Mouse (Mus musculus) CH12.LX (cell line): ENCODE results near the gene Prss16. TPM values are rescaled to one million over a fixed set of nuclear protein-coding genes. Genes with fewer than 3 reads are reported as not detected.

Source experiments
- DNase-seq: peaks from one replicate; pipeline ENCODE4 v3.0.0-alpha.2; 2013; ENCODE audit errors: extremely low read depth
- H3K27ac ChIP-seq: 2 replicates; pipeline ENCODE4 v1.5.1; 2012; ENCODE audit warnings: low read depth, mild to moderate bottlenecking, control low read depth, moderate library complexity; ENCODE audit not compliant: insufficient read depth
- H3K27me3 ChIP-seq: replicated peaks from 2 replicates; pipeline ENCODE3; 2012; ENCODE audit warnings: inconsistent platforms
- H3K36me3 ChIP-seq, 2 experiments: replicated peaks in 1 of 2; 2 replicates each; pipeline versions ENCODE3 to v1.6.1; 2012; ENCODE audit warnings: inconsistent platforms in 1 of 2, low read length in 1 of 2, mild to moderate bottlenecking in 1 of 2, mixed read lengths in 1 of 2, moderate library complexity in 1 of 2; ENCODE audit not compliant: control insufficient read depth in 1 of 2, insufficient read depth in 1 of 2
- H3K4me1 ChIP-seq, 2 experiments: 2 replicates each; pipeline ENCODE4 v1.6.1; 2012; ENCODE audit warnings: inconsistent platforms in 1 of 2, moderate library complexity in 1 of 2; ENCODE audit not compliant: insufficient read depth in 2 of 2, control insufficient read depth in 1 of 2
- H3K4me2 ChIP-seq: 2 replicates; pipeline ENCODE4 v1.6.1; 2012; ENCODE audit warnings: low read depth, mild to moderate bottlenecking, control low read depth; ENCODE audit not compliant: poor library complexity, insufficient read depth, severe bottlenecking
- H3K4me3 ChIP-seq, 3 experiments: fragments of 150-350 bp in 1 of 3; sonication (generic) in 1 of 3; replicated peaks in 1 of 3; 2 replicates each; pipeline versions ENCODE3 to v1.5.1; 2011 to 2012; ENCODE audit warnings: low read depth in 2 of 3, low read length in 2 of 3, mild to moderate bottlenecking in 2 of 3, moderate library complexity in 2 of 3, control low read depth in 1 of 3, improper control_type of control experiment in 1 of 3, inconsistent platforms in 1 of 3, mixed read lengths in 1 of 3; ENCODE audit not compliant: poor library complexity in 1 of 3
- H3K79me2 ChIP-seq: replicated peaks from 2 replicates; pipeline ENCODE4 v1.6.1; 2012; ENCODE audit warnings: mild to moderate bottlenecking, moderate library complexity; ENCODE audit not compliant: control insufficient read depth, poor library complexity, insufficient read depth, severe bottlenecking; ENCODE audit errors: extremely low read depth
- H3K9ac ChIP-seq: 2 replicates; pipeline ENCODE4 v1.6.1; 2012; ENCODE audit warnings: low read depth, mild to moderate bottlenecking, control low read depth, moderate library complexity; ENCODE audit not compliant: insufficient read depth
- H3K9me3 ChIP-seq: replicated peaks from 2 replicates; pipeline ENCODE3; 2012; ENCODE audit warnings: low read length, inconsistent platforms, mixed read lengths
- CHD2 ChIP-seq: IDR thresholded peaks from 2 replicates; pipeline ENCODE4 v1.6.1; 2011; ENCODE audit warnings: low read length, improper control_type of control experiment
- E2F4 ChIP-seq: IDR thresholded peaks from 2 replicates; pipeline ENCODE4 v1.6.1; 2011; ENCODE audit warnings: low read depth, low read length, improper control_type of control experiment; ENCODE audit not compliant: insufficient replicate concordance
- ELF1 ChIP-seq: IDR thresholded peaks from 2 replicates; pipeline ENCODE4 v1.6.1; 2014; ENCODE audit warnings: low read depth, mild to moderate bottlenecking, inconsistent platforms, low read length, improper control_type of control experiment
- EP300 ChIP-seq: IDR thresholded peaks from 2 replicates; pipeline ENCODE4 v1.6.1; 2011; ENCODE audit warnings: low read length, improper control_type of control experiment
- GABPA ChIP-seq: IDR thresholded peaks from 2 replicates; pipeline ENCODE4 v1.6.1; 2012; ENCODE audit warnings: low read depth, low read length, improper control_type of control experiment, inconsistent platforms; ENCODE audit not compliant: insufficient replicate concordance
- HCFC1 ChIP-seq: IDR thresholded peaks from 2 replicates; pipeline ENCODE4 v1.6.1; 2012; ENCODE audit warnings: low read depth, mild to moderate bottlenecking, inconsistent platforms, low read length, improper control_type of control experiment
- JUND ChIP-seq: conservative IDR thresholded peaks from 2 replicates; pipeline ENCODE4 v1.6.1; 2011; ENCODE audit warnings: low read depth, low read length, improper control_type of control experiment
- KAT2A ChIP-seq: IDR thresholded peaks from 2 replicates; pipeline ENCODE4 v1.6.1; 2012; ENCODE audit warnings: low read length, improper control_type of control experiment, inconsistent platforms; ENCODE audit not compliant: insufficient replicate concordance
- MAFK ChIP-seq: IDR thresholded peaks from 2 replicates; pipeline ENCODE4 v1.6.1; 2011; ENCODE audit warnings: low read length, improper control_type of control experiment; ENCODE audit not compliant: insufficient replicate concordance
- MAX ChIP-seq: IDR thresholded peaks from 2 replicates; pipeline ENCODE4 v1.6.1; 2011; ENCODE audit warnings: low read length, improper control_type of control experiment
- MAZ ChIP-seq: IDR thresholded peaks from 2 replicates; pipeline ENCODE4 v1.6.1; 2012; ENCODE audit warnings: low read depth, mild to moderate bottlenecking, inconsistent platforms, low read length, improper control_type of control experiment, moderate library complexity
- MEF2A ChIP-seq: IDR thresholded peaks from 2 replicates; pipeline ENCODE4 v1.6.1; 2014; ENCODE audit warnings: low read depth, mild to moderate bottlenecking, inconsistent platforms, low read length, improper control_type of control experiment, borderline replicate concordance
- MXI1 ChIP-seq: IDR thresholded peaks from 2 replicates; pipeline ENCODE4 v1.6.1; 2011; ENCODE audit warnings: mild to moderate bottlenecking, low read depth, low read length, improper control_type of control experiment
- MYC ChIP-seq: IDR thresholded peaks from 2 replicates; pipeline ENCODE4 v1.6.1; 2011; ENCODE audit warnings: low read depth, mild to moderate bottlenecking, improper control_type of control experiment, low read length
- NELFE ChIP-seq: IDR thresholded peaks from 2 replicates; pipeline ENCODE4 v1.6.1; 2011; ENCODE audit warnings: low read depth, low read length, improper control_type of control experiment
- NRF1 ChIP-seq: IDR thresholded peaks from 2 replicates; pipeline ENCODE4 v1.6.1; 2014; ENCODE audit warnings: low read depth, mild to moderate bottlenecking, inconsistent platforms, low read length, improper control_type of control experiment, moderate library complexity
- PAX5 ChIP-seq: IDR thresholded peaks from 2 replicates; pipeline ENCODE4 v1.6.1; 2012; ENCODE audit warnings: low read length, inconsistent platforms, mixed read lengths
- POLR2A ChIP-seq: IDR thresholded peaks from 2 replicates; pipeline ENCODE4 v1.6.1; 2011; ENCODE audit warnings: low read depth, mild to moderate bottlenecking, improper control_type of control experiment, low read length
- POLR2AphosphoS2 ChIP-seq: IDR thresholded peaks from 2 replicates; pipeline ENCODE4 v1.6.1; 2011; ENCODE audit warnings: low read depth, low read length, improper control_type of control experiment
- RAD21 ChIP-seq: IDR thresholded peaks from 2 replicates; pipeline ENCODE4 v1.6.1; 2011; ENCODE audit warnings: low read depth, mild to moderate bottlenecking, low read length, improper control_type of control experiment, moderate library complexity
- SIN3A ChIP-seq: IDR thresholded peaks from 2 replicates; pipeline ENCODE4 v1.6.1; 2012; ENCODE audit warnings: low read length, improper control_type of control experiment, inconsistent platforms
- SMC3 ChIP-seq: IDR thresholded peaks from 2 replicates; pipeline ENCODE4 v1.6.1; 2011; ENCODE audit warnings: low read depth, low read length, improper control_type of control experiment
- TBP ChIP-seq: conservative IDR thresholded peaks from 2 replicates; pipeline ENCODE4 v1.6.1; 2011; ENCODE audit warnings: low read depth, low read length, improper control_type of control experiment
- TCF12 ChIP-seq: IDR thresholded peaks from 2 replicates; pipeline ENCODE4 v1.6.1; 2014; ENCODE audit warnings: low read depth, mild to moderate bottlenecking, inconsistent platforms, low read length, improper control_type of control experiment
- UBTF ChIP-seq: IDR thresholded peaks from 2 replicates; pipeline ENCODE4 v1.6.1; 2012; ENCODE audit warnings: low read depth, mild to moderate bottlenecking, inconsistent platforms, low read length, improper control_type of control experiment, moderate library complexity
- USF1 ChIP-seq: IDR thresholded peaks from 2 replicates; pipeline ENCODE4 v1.6.1; 2014; ENCODE audit warnings: low read depth, mild to moderate bottlenecking, inconsistent platforms, low read length, improper control_type of control experiment
- ZC3H11A ChIP-seq: IDR thresholded peaks from 2 replicates; pipeline ENCODE4 v1.6.1; 2012; ENCODE audit warnings: low read depth, mild to moderate bottlenecking, inconsistent platforms, low read length, improper control_type of control experiment
- ZKSCAN1 ChIP-seq: IDR thresholded peaks from 2 replicates; pipeline ENCODE4 v1.6.1; 2012; ENCODE audit warnings: low read depth, inconsistent platforms, low read length, improper control_type of control experiment, borderline replicate concordance
- ZNF384 ChIP-seq: IDR thresholded peaks from 2 replicates; pipeline ENCODE4 v1.6.1; 2012; ENCODE audit warnings: low read depth, low read length, improper control_type of control experiment, inconsistent platforms
- dilution Hi-C: fragments of 300-500 bp; cut with MboI; formaldehyde crosslinking; loops from 2 replicates; pipeline ENCODE4 v1.14.3; 2020; ENCODE audit warnings: low sequenced_read_pairs; ENCODE audit not compliant: extremely low pct_unique_long_range_greater_than_20kb, extremely low pct_ligation_motif_present
- in situ Hi-C: fragments of 300-500 bp; cut with MboI; formaldehyde crosslinking; loops from 3 replicates; pipeline ENCODE4 v1.14.3; 2019; ENCODE audit warnings: low sequenced_read_pairs, low pct_ligation_motif_present, low pct_unique_long_range_greater_than_20kb, mixed read lengths
- polyA plus RNA-seq: library from polyadenylated mRNA; unstranded; fragments of >175 nt; gene quantifications from 2 replicates; pipeline ENCODE4 v1.2.1, GENCODE M21; 2012; ENCODE audit warnings: low read depth; ENCODE audit not compliant: insufficient read length
- total RNA-seq, 2 experiments: library from RNA; depleted of rRNA; stranded (reverse); fragments of 300-350 nt in 1 of 2; fragments of >200 nt in 1 of 2; gene quantifications; 2 replicates each; pipeline ENCODE4 v1.2.3; 2012 to 2014

Gene Prss16
- total and polyA plus RNA-seq, 3 experiments, result 0.36 to 1.4 (median 0.47) TPM

DNA sequence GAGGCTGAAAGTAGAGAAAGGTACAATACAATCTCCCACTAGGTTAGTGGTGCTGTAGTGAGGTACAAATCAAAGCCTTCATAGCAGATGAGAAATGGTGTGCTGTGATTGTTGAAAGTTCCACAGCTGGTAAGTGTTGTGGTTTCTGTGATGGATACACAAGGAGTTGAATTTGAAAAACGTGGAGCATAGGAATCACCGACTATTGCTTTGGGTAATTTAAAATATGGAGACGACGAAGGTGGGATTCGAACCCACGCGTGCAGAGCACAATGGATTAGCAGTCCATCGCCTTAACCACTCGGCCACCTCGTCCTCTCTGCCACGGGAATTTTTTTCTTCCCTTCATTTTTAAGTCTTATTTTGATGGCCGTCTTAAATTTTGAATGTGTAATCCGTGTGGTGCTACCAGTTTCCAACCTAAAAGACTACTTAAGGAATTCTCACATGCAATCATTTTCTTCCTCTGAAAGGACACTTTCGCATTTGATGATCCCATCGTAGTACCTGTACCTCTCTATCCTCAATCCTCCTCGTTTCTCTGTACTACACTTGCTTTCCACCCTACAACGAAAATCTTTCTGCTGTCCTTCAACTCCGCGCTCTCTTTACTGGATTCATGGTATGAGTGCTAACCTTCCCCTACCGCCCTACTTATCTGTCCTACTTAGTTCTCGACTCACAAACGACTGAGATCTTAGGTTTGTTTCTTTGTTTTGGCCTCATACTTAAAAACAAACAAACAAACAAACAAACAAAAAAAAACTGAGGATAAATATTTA, 15.4 kb downstream of the Prss16 start:
- Histone ChIP-seq H3K9ac (no peak overlapping the region), H3K4me2 (peak overlapping the region; percentile 90), H3K79me2 (no peaks in the 10 kb centered on the region), H3K9me3 (peaks cover 8% of the 10 kb centered on the region), H3K4me3 (peak overlapping the region; percentile 23 to 56 (median 47)), H3K36me3 (no peaks in the 10 kb centered on the region), H3K27ac (no peak overlapping the region), H3K27me3 (peaks cover 20% of the 10 kb centered on the region), H3K4me1 (peaks cover 3 to 9% of the 10 kb centered on the region in 2 experiments)
- peak; percentile 84 for DNase-seq
- in situ Hi-C loops, result no loop called here
- TF ChIP-seq SMC3, result no peak
- TF ChIP-seq EP300, result no peak
- TF ChIP-seq KAT2A, result 0 out of 2 replicates have a peak, but pooled peaks have one; percentile 23
- no peak for TF ChIP-seq NELFE
- no peak for TF ChIP-seq TCF12
- TF ChIP-seq NRF1, result peak; percentile 54; the same call in 1 of the 2 replicates
- TF ChIP-seq ELF1, result peak; percentile 93
- TF ChIP-seq MEF2A, result no peak
- TF ChIP-seq USF1, result no peak
- TF ChIP-seq ZC3H11A, result no peak
- TF ChIP-seq MAFK, result peak; percentile 96
- TF ChIP-seq GABPA, result no peak
- TF ChIP-seq RAD21, result no peak
- no peak for TF ChIP-seq CHD2
- TF ChIP-seq HCFC1, result no peak
- TF ChIP-seq JUND, result no peak
- no peak for TF ChIP-seq SIN3A
- TF ChIP-seq POLR2A, result no peak
- peak; percentile 75 for TF ChIP-seq MYC
- TF ChIP-seq MAX, result no peak
- TF ChIP-seq PAX5, result no peak
- no peak for TF ChIP-seq UBTF
- TF ChIP-seq ZKSCAN1, result no peak
- TF ChIP-seq E2F4, result peak; percentile 87
- no peak for TF ChIP-seq MXI1
- TF ChIP-seq ZNF384, result no peak; the same call in 1 of the 2 replicates
- no peak for TF ChIP-seq POLR2AphosphoS2
- TF ChIP-seq MAZ, result no peak
- peak; percentile 100 for TF ChIP-seq TBP
- dilution Hi-C loops, result no loop called here
